Mouse (Mus musculus): ENCODE data around the gene Mettl7b. TPM values are rescaled to one million over a fixed set of nuclear protein-coding genes. Genes with fewer than 3 reads are reported as not detected.
A peak's percentile ranks its signal among the peaks of the same experiment; 100 is the strongest.

The Mettl7b gene
- polyA plus RNA-seq, 1 experiment from 2014 or later, result not detected

DNA sequence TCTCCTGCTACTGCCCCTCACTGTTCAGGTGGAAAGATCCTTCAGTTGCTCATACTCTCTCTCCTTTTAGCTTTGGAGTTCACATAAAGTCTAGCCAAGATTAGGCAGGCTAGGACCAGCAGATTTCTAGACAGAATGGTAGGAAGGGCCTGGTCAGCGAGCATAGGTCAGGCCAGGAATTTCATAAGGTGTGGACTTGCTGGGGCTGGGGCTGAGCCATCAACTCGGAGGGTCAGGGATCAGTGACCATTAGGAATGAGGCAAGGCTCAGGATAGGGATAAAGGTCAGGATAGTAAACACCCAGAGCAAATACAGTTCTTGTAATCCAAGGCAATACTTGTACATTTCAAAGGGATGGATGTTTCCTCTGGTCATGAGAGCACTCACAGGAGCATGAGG lies 4.2 kb upstream of the Mettl7b start:
- Histone ChIP-seq H3K9ac (ENCODE audit: low read length) (no peak overlapping the region), H3K27ac (ENCODE audit: low read depth, low read length) (no peak overlapping the region), H3K4me3 (ENCODE audit: low read depth, low read length) (no peak overlapping the region), H3K36me3 (ENCODE audit: control insufficient read depth, insufficient read depth, low read length) (no peaks in the 10 kb centered on the region), H3K4me1 (replicated peaks; ENCODE audit: control insufficient read depth, insufficient read depth, low read length) (no peaks in the 10 kb centered on the region), H3K9me3 (ENCODE audit: control insufficient read depth, low read length) (no peaks in the 10 kb centered on the region), H3K4me2 (ENCODE audit: low read depth, low read length, severe bottlenecking) (no peak overlapping the region), H3K27me3 (ENCODE audit: control insufficient read depth, insufficient read depth, low read length) (no peaks in the 10 kb centered on the region)
- ATAC-seq (replicated peaks; ENCODE audit: low FRiP score) (no peak), DNase-seq (ENCODE audit: low spot score) (no peak)
- 72% methylated on average over 2 of the region's 2 CpGs for WGBS

DNA sequence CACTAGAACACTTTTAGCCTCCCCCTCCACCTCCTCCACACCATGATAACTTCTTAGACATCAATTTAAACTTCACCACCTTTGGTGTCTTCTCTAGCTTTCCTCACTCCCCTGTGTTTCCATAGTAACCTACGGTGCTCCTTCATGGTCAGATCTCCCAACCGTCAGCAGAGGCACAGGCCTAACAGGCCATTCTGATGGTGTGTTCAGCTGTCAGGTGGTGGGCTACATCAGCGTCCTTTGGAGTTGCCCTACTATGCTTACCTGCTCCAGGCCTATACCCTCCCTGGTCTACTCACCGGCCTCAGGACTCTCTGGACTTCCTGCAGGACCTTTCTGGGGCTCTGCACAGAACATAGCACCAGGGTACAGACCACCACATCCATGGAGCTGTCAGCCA lies 646 bp downstream of the Mettl7b start:
- no peaks in the 10 kb centered on the region for H3K36me3 ChIP-seq (ENCODE audit: control insufficient read depth, insufficient read depth, low read length)
- no peaks in the 10 kb centered on the region for H3K4me1 ChIP-seq (replicated peaks; ENCODE audit: control insufficient read depth, insufficient read depth, low read length)
- DNase-seq (ENCODE audit: low spot score), result peak; percentile 25
- H3K27me3 ChIP-seq (ENCODE audit: control insufficient read depth, insufficient read depth, low read length), result no peaks in the 10 kb centered on the region
- WGBS, result 85% methylated on average over 4 of the region's 4 CpGs
- no peaks in the 10 kb centered on the region for H3K9me3 ChIP-seq (ENCODE audit: control insufficient read depth, low read length)
- no peak overlapping the region for H3K27ac ChIP-seq (ENCODE audit: low read depth, low read length)
- H3K4me3 ChIP-seq (ENCODE audit: low read depth, low read length), result no peak overlapping the region
- ATAC-seq (replicated peaks; ENCODE audit: low FRiP score), result no peak
- H3K9ac ChIP-seq (ENCODE audit: low read length), result no peak overlapping the region
- no peak overlapping the region for H3K4me2 ChIP-seq (ENCODE audit: low read depth, low read length, severe bottlenecking)

DNA sequence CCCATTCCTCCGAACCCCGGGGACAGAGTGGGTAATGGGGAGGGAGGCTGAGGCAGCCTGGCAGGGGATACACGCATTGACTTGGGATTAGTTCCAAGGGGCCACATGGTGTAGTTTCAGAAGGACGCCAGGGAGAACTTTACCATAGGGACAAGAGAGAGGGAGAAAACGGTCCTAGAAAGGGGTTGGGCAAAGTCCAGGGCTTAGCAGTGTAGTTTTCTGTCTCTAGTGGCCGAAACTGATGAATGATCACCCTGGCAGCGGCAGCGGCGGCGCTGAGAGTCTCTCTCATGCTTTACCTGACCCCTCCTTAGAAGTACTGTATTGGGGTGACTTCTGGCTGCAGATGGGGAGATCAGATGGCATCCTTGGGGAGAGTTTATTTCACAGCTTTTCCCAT lies 2.4 kb downstream of the Mettl7b start:
- no peak overlapping the region for H3K4me3 ChIP-seq (ENCODE audit: low read depth, low read length)
- H3K36me3 ChIP-seq (ENCODE audit: control insufficient read depth, insufficient read depth, low read length), result no peaks in the 10 kb centered on the region
- no peaks in the 10 kb centered on the region for H3K27me3 ChIP-seq (ENCODE audit: control insufficient read depth, insufficient read depth, low read length)
- no peak for ATAC-seq (replicated peaks; ENCODE audit: low FRiP score)
- no peaks in the 10 kb centered on the region for H3K4me1 ChIP-seq (replicated peaks; ENCODE audit: control insufficient read depth, insufficient read depth, low read length)
- no peak overlapping the region for H3K27ac ChIP-seq (ENCODE audit: low read depth, low read length)
- peak; percentile 40 for DNase-seq (ENCODE audit: low spot score)
- WGBS, result 82% methylated on average over 10 of the region's 10 CpGs
- no peaks in the 10 kb centered on the region for H3K9me3 ChIP-seq (ENCODE audit: control insufficient read depth, low read length)
- no peak overlapping the region for H3K9ac ChIP-seq (ENCODE audit: low read length)
- no peak overlapping the region for H3K4me2 ChIP-seq (ENCODE audit: low read depth, low read length, severe bottlenecking)

DNA sequence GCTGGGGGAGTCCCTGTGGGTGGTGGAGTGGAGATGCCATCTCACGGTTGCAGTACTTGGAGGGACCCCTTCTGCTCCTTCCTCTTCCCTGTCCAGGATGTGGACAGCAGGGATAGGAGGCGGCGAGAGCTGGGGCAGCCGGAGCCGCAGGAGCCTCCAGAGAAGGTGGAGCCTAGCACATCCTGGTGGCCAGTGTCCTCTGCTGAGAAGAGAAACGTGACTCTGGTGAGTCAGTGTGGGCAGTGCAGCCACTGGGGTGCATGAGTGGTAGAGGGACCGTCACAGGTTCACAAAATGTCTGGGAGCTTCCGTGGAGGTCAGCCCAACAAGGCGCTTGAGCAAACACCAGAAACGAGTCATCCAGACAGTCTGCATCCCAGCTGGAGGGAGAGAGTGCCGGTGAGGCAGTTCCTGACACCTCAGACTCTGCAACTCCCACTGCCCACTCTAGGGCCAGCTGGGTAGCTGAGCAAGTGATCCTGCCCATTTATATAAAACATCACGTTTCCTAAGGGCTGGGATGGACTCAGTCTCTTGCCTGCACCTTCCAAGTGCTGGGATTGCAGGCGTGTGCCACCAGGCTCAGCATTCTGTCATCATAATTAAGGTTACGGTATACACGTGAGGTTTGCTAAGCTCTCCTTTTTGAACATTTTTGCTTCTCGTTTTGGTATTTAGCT lies 10.4 kb downstream of the Mettl7b start:
- no peaks in the 10 kb centered on the region for H3K27me3 ChIP-seq (ENCODE audit: control insufficient read depth, insufficient read depth, low read length)
- WGBS, result 74% methylated on average over 16 of the region's 16 CpGs
- no peaks in the 10 kb centered on the region for H3K4me1 ChIP-seq (replicated peaks; ENCODE audit: control insufficient read depth, insufficient read depth, low read length)
- H3K4me3 ChIP-seq (ENCODE audit: low read depth, low read length), result no peak overlapping the region
- no peak for ATAC-seq (replicated peaks; ENCODE audit: low FRiP score)
- H3K9ac ChIP-seq (ENCODE audit: low read length), result no peak overlapping the region
- no peaks in the 10 kb centered on the region for H3K36me3 ChIP-seq (ENCODE audit: control insufficient read depth, insufficient read depth, low read length)
- H3K4me2 ChIP-seq (ENCODE audit: low read depth, low read length, severe bottlenecking), result no peak overlapping the region
- DNase-seq (ENCODE audit: low spot score), result no peak
- H3K27ac ChIP-seq (ENCODE audit: low read depth, low read length), result no peak overlapping the region
- H3K9me3 ChIP-seq (ENCODE audit: control insufficient read depth, low read length), result no peaks in the 10 kb centered on the region

GRCm38 (mm10) chr10:128947496-128947895 lies 13.3 kb downstream of the Mettl7b start:
- no peak for ATAC-seq (replicated peaks; ENCODE audit: low FRiP score)
- 92% methylated on average over 4 of the region's 4 CpGs for WGBS
- H3K27me3 ChIP-seq (ENCODE audit: control insufficient read depth, insufficient read depth, low read length), result no peaks in the 10 kb centered on the region

DNA sequence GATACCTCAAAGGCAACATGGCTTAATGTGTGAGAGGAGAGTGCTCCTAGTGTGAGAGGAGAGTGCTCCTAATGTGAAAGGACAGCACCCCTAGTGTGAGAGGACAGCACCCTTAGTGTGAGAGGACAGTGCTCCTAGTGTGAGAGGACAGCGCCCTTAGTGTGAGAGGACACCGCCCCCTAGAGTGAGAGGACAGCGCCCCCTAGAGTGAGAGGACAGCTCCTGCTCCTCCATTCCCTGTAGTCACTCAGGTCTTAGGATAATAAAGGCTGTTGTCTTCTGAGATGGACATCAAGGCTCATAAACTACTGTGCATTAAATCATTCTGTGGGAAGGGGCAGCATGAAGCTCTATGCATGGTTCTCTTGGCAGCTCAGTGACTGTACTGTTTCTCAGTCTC lies 15.1 kb downstream of the Mettl7b start:
- no peak overlapping the region for H3K4me2 ChIP-seq (ENCODE audit: low read depth, low read length, severe bottlenecking)
- H3K27me3 ChIP-seq (ENCODE audit: control insufficient read depth, insufficient read depth, low read length), result no peaks in the 10 kb centered on the region
- no peak for ATAC-seq (replicated peaks; ENCODE audit: low FRiP score)
- WGBS, result 8% methylated on average over 3 of the region's 3 CpGs
- H3K36me3 ChIP-seq (ENCODE audit: control insufficient read depth, insufficient read depth, low read length), result no peaks in the 10 kb centered on the region
- no peaks in the 10 kb centered on the region for H3K4me1 ChIP-seq (replicated peaks; ENCODE audit: control insufficient read depth, insufficient read depth, low read length)
- H3K9me3 ChIP-seq (ENCODE audit: control insufficient read depth, low read length), result no peaks in the 10 kb centered on the region
- no peak for DNase-seq (ENCODE audit: low spot score)
- H3K9ac ChIP-seq (ENCODE audit: low read length), result no peak overlapping the region
- no peak overlapping the region for H3K4me3 ChIP-seq (ENCODE audit: low read depth, low read length)
- no peak overlapping the region for H3K27ac ChIP-seq (ENCODE audit: low read depth, low read length)

More at GRCm38 (mm10) chr10:128947496-128947895, 13.3 kb downstream of the Mettl7b start:
- Histone ChIP-seq H3K27ac (ENCODE audit: low read depth, low read length) (no peak overlapping the region), H3K4me1 (replicated peaks; ENCODE audit: control insufficient read depth, insufficient read depth, low read length) (no peaks in the 10 kb centered on the region), H3K9ac (ENCODE audit: low read length) (no peak overlapping the region), H3K4me2 (ENCODE audit: low read depth, low read length, severe bottlenecking) (no peak overlapping the region), H3K9me3 (ENCODE audit: control insufficient read depth, low read length) (no peaks in the 10 kb centered on the region), H3K36me3 (ENCODE audit: control insufficient read depth, insufficient read depth, low read length) (no peaks in the 10 kb centered on the region), H3K4me3 (ENCODE audit: low read depth, low read length) (no peak overlapping the region)
- DNase-seq (ENCODE audit: low spot score), result no peak

GRCm38 (mm10) chr10:128940475-128941061 lies 20.2 kb downstream of the Mettl7b start:
- H3K27ac ChIP-seq (ENCODE audit: low read depth, low read length), result no peak overlapping the region
- no peaks in the 10 kb centered on the region for H3K9me3 ChIP-seq (ENCODE audit: control insufficient read depth, low read length)
- H3K36me3 ChIP-seq (ENCODE audit: control insufficient read depth, insufficient read depth, low read length), result no peaks in the 10 kb centered on the region
- DNase-seq (ENCODE audit: low spot score), result no peak
- H3K4me1 ChIP-seq (replicated peaks; ENCODE audit: control insufficient read depth, insufficient read depth, low read length), result no peaks in the 10 kb centered on the region
- ATAC-seq (replicated peaks; ENCODE audit: low FRiP score), result no peak
- 85% methylated on average over 10 of the region's 10 CpGs for WGBS
- H3K4me3 ChIP-seq (ENCODE audit: low read depth, low read length), result no peak overlapping the region
- peaks cover 2% of the 10 kb centered on the region; the same call in 1 of the 2 replicates for H3K27me3 ChIP-seq (ENCODE audit: control insufficient read depth, insufficient read depth, low read length)
- no peak overlapping the region for H3K9ac ChIP-seq (ENCODE audit: low read length)
- H3K4me2 ChIP-seq (ENCODE audit: low read depth, low read length, severe bottlenecking), result no peak overlapping the region

GRCm38 (mm10) chr10:128938974-128939373 lies 21.8 kb downstream of the Mettl7b start:
- no peak overlapping the region for H3K27ac ChIP-seq (ENCODE audit: low read depth, low read length)
- H3K9me3 ChIP-seq (ENCODE audit: control insufficient read depth, low read length), result no peaks in the 10 kb centered on the region
- DNase-seq (ENCODE audit: low spot score) (no peak), ATAC-seq (replicated peaks; ENCODE audit: low FRiP score) (no peak)
- H3K36me3 ChIP-seq (ENCODE audit: control insufficient read depth, insufficient read depth, low read length), result no peaks in the 10 kb centered on the region
- no peak overlapping the region for H3K9ac ChIP-seq (ENCODE audit: low read length)
- 69% methylated on average over 5 of the region's 5 CpGs for WGBS
- H3K4me3 ChIP-seq (ENCODE audit: low read depth, low read length), result no peak overlapping the region
- no peaks in the 10 kb centered on the region for H3K4me1 ChIP-seq (replicated peaks; ENCODE audit: control insufficient read depth, insufficient read depth, low read length)
- H3K4me2 ChIP-seq (ENCODE audit: low read depth, low read length, severe bottlenecking), result no peak overlapping the region
- peaks cover 13% of the 10 kb centered on the region for H3K27me3 ChIP-seq (ENCODE audit: control insufficient read depth, insufficient read depth, low read length)

GRCm38 (mm10) chr10:128938457-128938856 lies 22.3 kb downstream of the Mettl7b start:
- no peaks in the 10 kb centered on the region for H3K4me1 ChIP-seq (replicated peaks; ENCODE audit: control insufficient read depth, insufficient read depth, low read length)

More at GRCm38 (mm10) chr10:128938457-128938856, 22.3 kb downstream of the Mettl7b start:
- Histone ChIP-seq H3K27me3 (ENCODE audit: control insufficient read depth, insufficient read depth, low read length) (peaks cover 18% of the 10 kb centered on the region), H3K27ac (ENCODE audit: low read depth, low read length) (no peak overlapping the region), H3K4me3 (ENCODE audit: low read depth, low read length) (no peak overlapping the region), H3K36me3 (ENCODE audit: control insufficient read depth, insufficient read depth, low read length) (no peaks in the 10 kb centered on the region), H3K9me3 (ENCODE audit: control insufficient read depth, low read length) (no peaks in the 10 kb centered on the region), H3K4me2 (ENCODE audit: low read depth, low read length, severe bottlenecking) (no peak overlapping the region), H3K9ac (ENCODE audit: low read length) (no peak overlapping the region)
- 87% methylated on average over 9 of the region's 9 CpGs for WGBS
- ATAC-seq (replicated peaks; ENCODE audit: low FRiP score) (no peak), DNase-seq (ENCODE audit: low spot score) (no peak)

All from forebrain, embryonic 11.5 days (tissue).